Mouse (Mus musculus): ENCODE measurements around the gene Nkrf. TPM values are rescaled to one million over a fixed set of nuclear protein-coding genes. Genes with fewer than 3 reads are reported as not detected.
A peak's percentile ranks its signal among the peaks of the same experiment; 100 is the strongest.

Nkrf gene
- polyA plus RNA-seq, 1 experiment from 2014 or later: 7.9 TPM

- H3K9ac ChIP-seq (ENCODE audit: low read depth, low read length): peak within 1 kb of the TSS; percentile 80
- H3K4me2 ChIP-seq (replicated peaks; ENCODE audit: low read depth, low read length): peak within 1 kb of the TSS; percentile 46
- no peaks in the 10 kb centered on the region for H3K27me3 ChIP-seq (ENCODE audit: control insufficient read depth, insufficient read depth, low read length)
- H3K36me3 ChIP-seq (ENCODE audit: control insufficient read depth, insufficient read depth, low read length): no peaks in the 10 kb centered on the region
- 26% methylated on average over 8 of the region's 8 CpGs for WGBS
- peak within 1 kb of the TSS; percentile 65 for H3K4me3 ChIP-seq (ENCODE audit: low read depth, low read length)
- H3K9me3 ChIP-seq (ENCODE audit: control insufficient read depth, low read length): no peaks in the 10 kb centered on the region
- ATAC-seq (ENCODE audit: low FRiP score): peak; percentile 12; the same call in 1 of the 2 replicates
- H3K27ac ChIP-seq (ENCODE audit: low read depth, low read length): peak within 1 kb of the TSS; percentile 51
- no peak for DNase-seq (ENCODE audit: low spot score)
- no peaks in the 10 kb centered on the region for H3K4me1 ChIP-seq (replicated peaks; ENCODE audit: control insufficient read depth, insufficient read depth, low read length)
These were observed 28.9 kb downstream of the Nkrf start, which contains the start of the genes Ube2a and C330007P06Rik for GRCm38 (mm10) chrX:36873765-36874164. TSS of gene Ube2a (plus strand) at chrX:36873900. TSS of gene C330007P06Rik (minus strand) at chrX:36874111.

- no peaks in the 10 kb centered on the region for H3K36me3 ChIP-seq (ENCODE audit: control insufficient read depth, insufficient read depth, low read length)
These were observed 32.3 kb downstream of the Nkrf start for GRCm38 (mm10) chrX:36870372-36870771.

DNA sequence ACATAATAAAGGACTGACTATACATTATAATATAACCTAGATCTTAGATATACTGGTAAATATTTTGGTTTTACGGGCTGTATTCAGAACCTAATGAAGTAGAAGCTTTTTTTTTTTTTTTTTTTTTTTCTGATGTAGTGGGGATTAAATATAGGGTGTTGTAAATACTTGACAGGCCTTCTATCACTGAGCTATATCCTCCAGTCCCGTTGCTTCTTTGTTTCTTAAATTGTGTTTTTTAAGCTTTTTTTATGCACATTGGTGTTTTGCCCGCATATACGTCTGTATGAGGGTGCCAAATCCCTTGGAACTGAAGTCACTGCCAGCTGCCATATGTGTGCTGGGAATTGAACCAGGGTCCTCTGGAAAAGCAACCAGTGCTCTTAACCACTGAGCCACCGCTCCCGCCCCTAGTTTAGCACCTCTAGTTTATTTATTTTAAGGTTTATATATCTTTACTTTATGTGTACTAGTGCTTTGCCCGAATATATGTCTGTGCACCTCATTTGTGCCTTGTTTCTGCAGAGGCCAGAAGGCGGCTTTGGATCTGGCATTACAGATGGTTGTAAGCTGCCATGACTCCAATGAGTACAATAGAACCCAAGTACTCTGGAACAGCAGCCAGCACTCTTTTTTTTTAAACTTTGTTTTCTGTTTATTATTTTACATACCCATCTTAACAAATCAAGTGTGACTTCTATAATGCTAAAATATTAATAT, 37.9 kb downstream of the Nkrf start:
- WGBS: 55% methylated on average over 8 of the region's 8 CpGs
- Histone ChIP-seq H3K27me3 (ENCODE audit: control insufficient read depth, insufficient read depth, low read length) (no peaks in the 10 kb centered on the region), H3K9me3 (ENCODE audit: control insufficient read depth, low read length) (no peaks in the 10 kb centered on the region), H3K27ac (ENCODE audit: low read depth, low read length) (no peak overlapping the region), H3K4me2 (replicated peaks; ENCODE audit: low read depth, low read length) (peak overlapping the region; percentile 11; the same call in 1 of the 2 replicates), H3K4me3 (ENCODE audit: low read depth, low read length) (peak overlapping the region; percentile 39), H3K36me3 (ENCODE audit: control insufficient read depth, insufficient read depth, low read length) (no peaks in the 10 kb centered on the region), H3K9ac (ENCODE audit: low read depth, low read length) (no peak overlapping the region), H3K4me1 (replicated peaks; ENCODE audit: control insufficient read depth, insufficient read depth, low read length) (no peaks in the 10 kb centered on the region)
- no peak for DNase-seq (ENCODE audit: low spot score)
- no peak for ATAC-seq (ENCODE audit: low FRiP score)

More at GRCm38 (mm10) chrX:36870372-36870771, 32.3 kb downstream of the Nkrf start:
- Histone ChIP-seq H3K4me2 (replicated peaks; ENCODE audit: low read depth, low read length) (no peak overlapping the region), H3K27me3 (ENCODE audit: control insufficient read depth, insufficient read depth, low read length) (no peaks in the 10 kb centered on the region), H3K27ac (ENCODE audit: low read depth, low read length) (no peak overlapping the region), H3K4me3 (ENCODE audit: low read depth, low read length) (no peak overlapping the region), H3K9ac (ENCODE audit: low read depth, low read length) (no peak overlapping the region), H3K9me3 (ENCODE audit: control insufficient read depth, low read length) (no peaks in the 10 kb centered on the region), H3K4me1 (replicated peaks; ENCODE audit: control insufficient read depth, insufficient read depth, low read length) (no peaks in the 10 kb centered on the region)
- 81% methylated on average over 3 of the region's 3 CpGs for WGBS
- ATAC-seq (ENCODE audit: low FRiP score) (no peak), DNase-seq (ENCODE audit: low spot score) (no peak)

- WGBS: 14% methylated on average over 38 of the region's 44 CpGs
- Histone ChIP-seq H3K4me1 (replicated peaks; ENCODE audit: control insufficient read depth, insufficient read depth, low read length) (no peaks in the 10 kb centered on the region), H3K27ac (ENCODE audit: low read depth, low read length) (no peak overlapping the region), H3K4me2 (replicated peaks; ENCODE audit: low read depth, low read length) (peak overlapping the region; percentile 34), H3K9ac (ENCODE audit: low read depth, low read length) (peak overlapping the region; percentile 34; the same call in 1 of the 2 replicates), H3K9me3 (ENCODE audit: control insufficient read depth, low read length) (no peaks in the 10 kb centered on the region), H3K36me3 (ENCODE audit: control insufficient read depth, insufficient read depth, low read length) (no peaks in the 10 kb centered on the region), H3K27me3 (ENCODE audit: control insufficient read depth, insufficient read depth, low read length) (no peaks in the 10 kb centered on the region), H3K4me3 (ENCODE audit: low read depth, low read length) (peak overlapping the region; percentile 39)
- ATAC-seq (ENCODE audit: low FRiP score) (peak; percentile 88), DNase-seq (ENCODE audit: low spot score) (peak; percentile 79)
These were observed 38.7 kb downstream of the Nkrf start for GRCm38 (mm10) chrX:36863766-36864608.

DNA sequence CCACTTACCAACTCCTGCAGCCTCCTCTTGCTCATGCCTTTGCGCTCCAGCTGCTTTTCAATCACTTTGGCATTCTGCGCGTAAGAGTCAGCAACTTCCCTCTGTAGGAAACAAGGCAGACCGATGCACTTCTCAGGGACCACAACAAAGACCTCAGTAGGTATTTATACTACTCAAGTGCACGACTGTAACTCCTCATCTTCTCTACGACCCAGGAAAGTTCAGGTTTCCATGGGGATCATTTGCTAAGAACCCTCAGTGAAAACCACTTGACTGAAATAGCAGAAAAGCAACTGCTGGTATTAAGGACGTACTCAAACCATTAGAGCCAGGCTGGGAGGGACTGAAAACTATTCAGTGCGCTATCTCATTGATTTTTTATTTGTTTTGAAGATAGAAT, 50.1 kb downstream of the Nkrf start:
- WGBS: 88% methylated on average over 8 of the region's 8 CpGs
- no peaks in the 10 kb centered on the region for H3K27me3 ChIP-seq (ENCODE audit: control insufficient read depth, insufficient read depth, low read length)
- no peak overlapping the region for H3K4me3 ChIP-seq (ENCODE audit: low read depth, low read length)
- no peak overlapping the region for H3K9ac ChIP-seq (ENCODE audit: low read depth, low read length)
- H3K4me2 ChIP-seq (replicated peaks; ENCODE audit: low read depth, low read length): no peak overlapping the region
- H3K4me1 ChIP-seq (replicated peaks; ENCODE audit: control insufficient read depth, insufficient read depth, low read length): no peaks in the 10 kb centered on the region
- no peaks in the 10 kb centered on the region for H3K9me3 ChIP-seq (ENCODE audit: control insufficient read depth, low read length)
- DNase-seq (ENCODE audit: low spot score) (no peak), ATAC-seq (ENCODE audit: low FRiP score) (no peak)
- H3K36me3 ChIP-seq (ENCODE audit: control insufficient read depth, insufficient read depth, low read length): no peaks in the 10 kb centered on the region
- H3K27ac ChIP-seq (ENCODE audit: low read depth, low read length): no peak overlapping the region

GRCm38 (mm10) chrX:36847152-36847551, 55.5 kb downstream of the Nkrf start:
- H3K36me3 ChIP-seq (ENCODE audit: control insufficient read depth, insufficient read depth, low read length): no peaks in the 10 kb centered on the region
- H3K27ac ChIP-seq (ENCODE audit: low read depth, low read length): no peak overlapping the region
- no peaks in the 10 kb centered on the region for H3K4me1 ChIP-seq (replicated peaks; ENCODE audit: control insufficient read depth, insufficient read depth, low read length)
- ATAC-seq (ENCODE audit: low FRiP score): no peak
- H3K27me3 ChIP-seq (ENCODE audit: control insufficient read depth, insufficient read depth, low read length): no peaks in the 10 kb centered on the region
- no peak for DNase-seq (ENCODE audit: low spot score)
- WGBS: 100% methylated on average over 1 of the region's 1 CpGs
- no peaks in the 10 kb centered on the region for H3K9me3 ChIP-seq (ENCODE audit: control insufficient read depth, low read length)
- H3K4me3 ChIP-seq (ENCODE audit: low read depth, low read length): no peak overlapping the region
- no peak overlapping the region for H3K4me2 ChIP-seq (replicated peaks; ENCODE audit: low read depth, low read length)
- H3K9ac ChIP-seq (ENCODE audit: low read depth, low read length): no peak overlapping the region

GRCm38 (mm10) chrX:36843346-36843990, 59.2 kb downstream of the Nkrf start:
- H3K36me3 ChIP-seq (ENCODE audit: control insufficient read depth, insufficient read depth, low read length): no peaks in the 10 kb centered on the region
- H3K27ac ChIP-seq (ENCODE audit: low read depth, low read length): no peak overlapping the region
- H3K9ac ChIP-seq (ENCODE audit: low read depth, low read length): no peak overlapping the region
- 79% methylated on average over 4 of the region's 4 CpGs for WGBS
- H3K27me3 ChIP-seq (ENCODE audit: control insufficient read depth, insufficient read depth, low read length): no peaks in the 10 kb centered on the region
- H3K9me3 ChIP-seq (ENCODE audit: control insufficient read depth, low read length): no peaks in the 10 kb centered on the region
- no peak for DNase-seq (ENCODE audit: low spot score)
- no peak overlapping the region for H3K4me3 ChIP-seq (ENCODE audit: low read depth, low read length)
- no peak for ATAC-seq (ENCODE audit: low FRiP score)
- no peak overlapping the region for H3K4me2 ChIP-seq (replicated peaks; ENCODE audit: low read depth, low read length)
- no peaks in the 10 kb centered on the region for H3K4me1 ChIP-seq (replicated peaks; ENCODE audit: control insufficient read depth, insufficient read depth, low read length)

DNA sequence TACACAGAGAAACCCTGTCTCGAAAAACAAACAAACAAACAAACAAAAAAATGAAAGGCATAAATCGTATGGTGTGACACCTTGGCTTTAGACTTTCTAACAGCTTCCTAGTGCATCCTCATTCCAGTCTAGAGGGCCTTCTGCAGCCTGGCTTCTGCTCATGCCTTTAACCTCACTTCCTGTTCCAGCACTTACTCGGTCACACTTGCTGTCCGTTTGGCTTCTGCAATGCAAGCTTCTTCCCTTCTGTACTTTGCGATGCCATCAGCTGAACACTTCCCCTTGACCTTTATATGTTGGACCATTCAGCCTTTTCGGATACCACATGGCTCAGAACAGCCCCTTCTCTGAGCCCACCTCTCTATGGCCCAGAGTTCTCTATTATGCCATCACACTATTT, 61.0 kb downstream of the Nkrf start:
- Histone ChIP-seq H3K9ac (ENCODE audit: low read depth, low read length) (no peak overlapping the region), H3K4me1 (replicated peaks; ENCODE audit: control insufficient read depth, insufficient read depth, low read length) (no peaks in the 10 kb centered on the region), H3K4me2 (replicated peaks; ENCODE audit: low read depth, low read length) (no peak overlapping the region), H3K27me3 (ENCODE audit: control insufficient read depth, insufficient read depth, low read length) (no peaks in the 10 kb centered on the region), H3K9me3 (ENCODE audit: control insufficient read depth, low read length) (no peaks in the 10 kb centered on the region), H3K27ac (ENCODE audit: low read depth, low read length) (no peak overlapping the region), H3K36me3 (ENCODE audit: control insufficient read depth, insufficient read depth, low read length) (no peaks in the 10 kb centered on the region), H3K4me3 (ENCODE audit: low read depth, low read length) (no peak overlapping the region)
- no peak for ATAC-seq (ENCODE audit: low FRiP score)
- 90% methylated on average over 6 of the region's 6 CpGs for WGBS
- DNase-seq (ENCODE audit: low spot score): no peak
